Mouse (Mus musculus) liver, adult 2 months (tissue): Measurements from ENCODE around the gene Gnb1.

Experiments
- CTCF ChIP-seq: fragments of 200-500 bp; IDR thresholded peaks from 2 replicates; pipeline ENCODE4 v1.5.1; 2011; ENCODE audit warnings: low read depth, low read length, control low read depth
- POLR2A ChIP-seq: fragments of 200-500 bp; IDR thresholded peaks from 2 replicates; pipeline ENCODE4 v1.6.1; 2011; ENCODE audit warnings: low read length, control low read depth; ENCODE audit not compliant: insufficient read depth; ENCODE audit errors: extremely low read depth

- no peak for TF ChIP-seq POLR2A
- peak; percentile 50 for TF ChIP-seq CTCF
These were observed 77.0 kb downstream of the Gnb1 start for GRCm38 (mm10) chr4:155568170-155568569.
